Mouse (Mus musculus): ENCODE measurements around the gene Tspan7.

Gene Tspan7

DNA sequence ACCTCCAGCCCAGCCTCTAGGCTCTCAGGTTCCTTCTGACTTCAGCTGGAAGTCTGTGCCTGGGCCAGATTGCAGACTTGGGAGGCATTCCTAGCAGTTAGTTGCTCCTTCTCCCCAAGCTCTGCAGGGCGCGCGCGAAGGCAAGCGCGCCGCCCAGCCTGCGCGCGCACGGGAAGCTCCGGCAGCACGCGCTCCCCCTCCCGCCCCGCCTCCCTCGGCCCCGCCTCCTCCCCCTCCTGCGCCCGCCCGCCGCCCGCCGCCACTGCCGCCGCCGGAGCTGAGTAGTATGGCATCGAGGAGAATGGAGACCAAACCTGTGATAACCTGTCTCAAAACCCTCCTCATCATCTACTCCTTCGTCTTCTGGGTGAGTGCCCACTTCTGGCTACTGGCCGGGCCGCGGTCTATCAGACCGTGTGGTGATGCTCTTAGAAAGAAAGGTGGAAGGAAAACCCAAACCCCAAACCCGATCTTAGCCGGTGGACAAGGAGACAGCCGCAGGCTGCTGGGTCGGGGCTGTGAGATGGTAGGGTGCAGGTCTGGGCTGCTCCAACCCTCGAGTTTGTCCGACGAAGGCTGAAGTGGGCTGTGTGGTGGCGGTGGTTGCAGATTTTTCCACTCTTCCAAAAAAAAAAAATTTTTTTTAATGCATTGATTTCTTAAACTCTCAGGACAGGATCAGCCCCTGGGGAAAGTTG, at the start of gene Tspan7:
Gene Tspan7 (plus strand): TSS at position 287 of the 698 bp plus-strand sequence.
- DNase-seq: peak; percentile 75

DNA sequence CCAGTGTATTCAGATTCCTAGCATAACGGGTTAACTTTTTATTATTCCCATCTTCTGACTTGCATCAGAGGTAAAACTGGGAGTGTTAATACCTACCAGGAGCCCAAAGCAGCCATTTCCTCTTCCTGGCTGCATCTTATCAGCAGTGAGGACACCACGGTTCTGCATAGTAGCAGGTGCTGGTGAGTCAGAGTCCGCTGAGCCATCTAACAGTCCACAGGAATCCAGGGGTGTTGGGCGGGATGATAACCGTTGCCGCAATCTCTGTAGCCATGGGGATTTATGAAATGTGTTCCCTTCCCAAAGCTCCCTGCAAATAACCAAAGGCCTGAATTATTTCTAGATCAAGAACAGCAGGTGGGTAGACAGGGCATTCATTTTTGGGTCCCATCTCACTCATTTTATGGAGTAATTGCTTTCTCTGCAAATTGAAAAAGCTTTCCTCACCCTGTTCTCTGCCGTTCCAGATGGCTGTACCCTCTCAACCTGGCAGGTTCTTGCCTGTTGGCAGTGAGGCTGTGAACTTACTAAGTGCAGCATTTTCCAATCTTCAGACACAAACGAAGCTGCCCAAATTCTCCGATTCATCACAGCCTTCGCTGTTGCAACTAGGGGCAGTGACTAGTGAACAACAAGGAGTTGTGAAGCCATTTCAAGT, 35.5 kb upstream of the Tspan7 start:
- DNase-seq: peak; percentile 86

DNA sequence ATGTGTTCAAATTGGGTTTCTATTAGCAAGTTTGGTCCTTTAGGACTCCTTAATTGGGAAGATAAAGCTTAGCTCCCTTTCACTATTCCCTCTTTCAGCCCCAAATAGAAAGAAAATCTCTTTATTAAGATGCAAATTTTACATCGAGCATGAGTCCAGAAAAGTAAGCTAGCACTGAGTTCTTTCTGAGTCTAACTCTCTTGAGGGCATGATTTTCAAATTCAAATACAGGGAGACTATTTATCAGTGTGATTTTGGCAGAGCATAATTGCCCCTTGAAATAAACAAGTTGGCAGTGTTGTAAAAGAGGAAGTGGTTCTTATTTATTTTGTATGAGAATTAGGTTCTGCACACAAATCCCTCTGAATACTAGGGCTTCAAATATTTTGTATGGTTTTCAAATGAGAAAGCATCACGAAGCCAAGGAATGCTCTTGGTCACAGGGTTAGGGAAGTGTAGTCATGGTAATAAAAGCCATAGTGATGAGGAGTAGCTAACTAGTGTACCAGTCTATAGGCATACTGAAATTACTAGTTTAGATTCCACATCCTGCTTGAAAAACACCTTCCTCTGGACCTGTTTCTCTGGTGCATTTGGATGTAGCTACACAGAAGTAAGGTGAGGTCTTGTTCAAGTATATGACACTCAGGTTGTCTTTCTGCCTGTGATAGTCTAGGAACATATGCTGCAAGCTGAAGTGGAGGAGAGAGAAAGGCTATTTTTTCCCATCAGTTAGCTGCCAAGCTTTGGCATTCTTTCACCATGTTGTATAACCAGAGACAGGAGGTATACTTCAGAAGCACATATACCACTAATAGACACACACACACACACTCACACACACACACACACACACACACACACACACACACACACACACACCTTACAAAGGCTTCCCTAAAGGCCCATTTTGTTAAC, 34.6 kb upstream of the Tspan7 start:
- DNase-seq: peak; percentile 81

DNA sequence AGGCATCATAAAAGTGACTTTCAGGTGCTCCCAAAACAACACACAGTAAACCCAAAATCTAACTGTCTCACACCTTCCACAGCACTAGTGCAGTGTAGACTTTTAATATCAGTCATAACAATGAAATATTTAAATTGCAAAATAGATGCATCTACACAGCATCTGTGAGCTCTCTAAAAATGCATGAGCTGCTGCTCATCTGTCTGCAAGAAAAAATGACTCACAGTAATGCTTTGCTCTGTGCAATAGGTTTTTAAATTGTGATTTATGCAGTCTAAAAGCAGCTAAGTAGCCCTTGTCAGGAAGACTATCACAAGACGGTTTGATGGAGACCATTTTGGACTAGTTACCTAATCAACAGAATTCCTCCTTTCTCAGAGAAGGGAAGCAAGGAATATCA, 31.2 kb upstream of the Tspan7 start:
- no peak for DNase-seq

DNA sequence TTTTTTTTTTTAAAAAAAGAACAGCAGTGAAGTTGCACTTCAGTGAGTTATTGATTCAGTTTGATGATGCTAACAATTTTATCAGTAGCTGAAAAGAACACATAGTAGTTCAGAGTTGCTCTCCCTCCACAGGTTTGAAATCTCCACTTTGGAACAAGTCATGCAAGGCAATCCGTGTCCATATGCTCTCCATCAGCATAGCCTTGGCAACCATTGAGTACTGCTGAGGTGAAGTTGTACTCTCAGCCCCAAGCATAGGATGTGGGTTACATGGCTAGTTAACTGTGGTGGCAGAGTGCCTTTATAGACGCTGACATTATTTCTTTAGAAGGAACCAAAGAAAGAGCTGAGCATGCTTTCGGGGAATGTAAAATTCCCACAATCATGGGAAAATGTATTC, 27.7 kb upstream of the Tspan7 start:
- peak; percentile 27 for DNase-seq

DNA sequence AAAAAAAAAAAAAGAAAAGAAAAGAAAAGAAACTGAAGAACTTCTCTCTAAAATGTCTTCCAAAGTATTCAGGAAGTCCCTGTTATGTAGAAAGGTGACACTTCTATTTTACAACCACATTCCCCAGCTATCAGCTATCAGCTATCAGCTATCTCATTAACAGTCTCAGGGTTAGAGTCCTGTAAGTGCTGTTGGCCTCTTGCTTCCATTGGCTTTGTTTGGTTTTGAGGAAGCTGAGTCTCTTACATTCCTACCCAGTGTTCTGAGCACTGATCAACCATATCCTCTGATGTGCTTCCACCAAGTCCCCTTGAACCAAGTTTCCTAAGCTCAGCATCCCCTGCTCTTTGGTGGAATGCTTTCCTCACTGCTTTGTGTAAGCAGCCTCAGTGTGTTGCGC, 7.9 kb upstream of the Tspan7 start:
- no peak for DNase-seq

DNA sequence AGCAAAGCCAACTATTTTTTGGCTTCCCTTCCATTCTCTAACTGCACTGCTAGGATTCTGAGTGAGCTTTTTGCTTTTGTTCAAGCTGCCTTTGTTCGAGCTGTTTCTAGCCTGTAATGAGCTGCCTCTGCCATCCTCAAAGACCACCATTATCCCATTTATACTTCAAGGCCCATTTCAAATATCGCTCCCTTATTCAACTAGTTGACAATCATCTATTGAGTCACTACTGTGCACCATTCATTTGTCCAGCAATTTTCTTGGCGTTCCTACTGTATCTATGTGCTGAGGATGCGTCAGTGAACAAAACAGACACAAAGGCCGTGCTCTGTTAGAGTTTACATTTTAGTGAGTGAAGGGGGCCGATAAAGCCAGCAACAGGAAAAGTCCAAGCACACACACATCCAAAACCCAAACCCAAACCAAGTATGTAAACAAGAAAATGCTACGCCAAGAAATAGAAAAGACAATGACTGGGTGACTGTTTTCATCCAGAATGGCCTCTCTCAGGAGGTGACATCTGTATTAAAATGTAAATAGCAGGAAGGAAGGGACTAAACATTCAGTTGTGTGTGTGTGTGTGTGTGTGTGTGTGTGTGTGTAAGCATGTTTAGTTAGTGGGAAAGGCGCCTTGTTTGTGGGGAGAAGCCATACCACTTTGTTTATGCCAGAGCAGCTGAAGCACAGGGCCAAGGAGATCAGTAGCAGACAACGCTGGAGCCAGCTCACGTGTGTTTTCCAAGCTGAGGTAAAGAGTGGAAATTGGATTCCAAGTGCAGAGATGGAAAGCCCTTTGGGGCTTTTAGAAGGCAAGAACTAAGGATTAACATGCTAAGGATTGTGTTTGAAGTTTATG, 5.7 kb upstream of the Tspan7 start:
- DNase-seq: no peak

DNA sequence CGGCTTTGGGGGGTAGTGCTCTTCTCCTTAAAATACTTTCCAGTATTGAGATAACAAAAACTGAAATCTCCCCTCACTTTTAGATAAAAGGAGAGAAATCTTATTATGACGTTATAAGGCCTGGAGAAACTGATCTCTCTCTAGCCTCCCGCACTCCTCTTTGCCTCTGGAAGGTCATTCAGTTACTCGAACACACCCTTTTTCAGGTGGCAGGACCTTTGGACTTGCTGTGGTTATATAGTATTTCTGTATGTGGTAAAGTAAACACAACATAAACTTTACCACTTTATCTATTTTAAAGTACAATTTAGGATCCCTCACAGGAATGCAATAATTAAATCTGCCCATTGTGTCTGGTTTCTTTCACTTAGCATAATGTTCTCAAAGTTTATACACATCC, 5.0 kb upstream of the Tspan7 start:
- DNase-seq: no peak

DNA sequence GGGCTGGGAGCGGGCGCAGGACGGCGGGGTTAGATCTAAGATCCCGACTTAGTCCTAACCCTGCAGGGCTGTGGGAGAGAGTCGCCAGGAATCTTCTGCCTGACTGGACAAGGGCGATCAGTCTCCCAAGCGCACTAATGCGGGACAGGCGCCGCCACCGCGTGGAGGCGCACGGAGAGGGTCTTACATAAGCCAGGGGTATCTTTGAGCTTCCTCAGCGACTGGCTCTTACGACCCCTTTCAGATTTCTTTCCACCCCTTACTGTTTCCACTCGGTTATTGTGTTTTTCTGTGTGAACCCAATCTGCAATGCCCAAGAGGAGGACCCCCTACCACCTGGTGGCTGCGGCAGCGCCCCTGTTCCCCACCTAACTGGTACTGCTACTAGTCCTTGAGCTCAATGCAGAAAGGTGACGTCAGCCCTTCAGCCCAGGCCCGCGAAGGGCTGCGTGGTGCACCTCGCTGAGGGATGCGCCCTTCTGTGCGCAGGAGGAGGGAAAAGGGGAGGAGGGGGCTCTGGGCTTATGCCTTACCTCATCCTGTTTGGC, 780 bp downstream of the Tspan7 start:
- peak; percentile 80 for DNase-seq

DNA sequence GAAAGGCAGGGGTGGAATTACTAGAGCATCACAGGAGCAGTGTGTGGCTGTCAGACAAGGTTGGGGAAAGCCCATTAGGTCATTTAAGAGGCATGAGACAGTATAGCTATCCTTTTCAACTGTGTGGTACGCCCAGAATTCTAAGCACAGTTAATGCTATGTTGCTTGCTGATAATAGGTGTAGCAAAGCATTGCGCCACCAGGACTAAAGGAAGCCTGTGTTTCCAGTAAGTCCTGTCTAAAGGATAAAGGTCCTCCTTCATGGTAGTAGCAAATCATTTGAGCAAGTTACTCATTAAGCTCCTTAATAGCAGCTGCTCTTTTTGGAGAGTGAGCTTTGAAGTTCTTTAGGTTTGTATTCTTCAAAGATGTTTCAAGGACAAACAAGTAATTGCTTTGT, 13.6 kb downstream of the Tspan7 start:
- no peak for DNase-seq

DNA sequence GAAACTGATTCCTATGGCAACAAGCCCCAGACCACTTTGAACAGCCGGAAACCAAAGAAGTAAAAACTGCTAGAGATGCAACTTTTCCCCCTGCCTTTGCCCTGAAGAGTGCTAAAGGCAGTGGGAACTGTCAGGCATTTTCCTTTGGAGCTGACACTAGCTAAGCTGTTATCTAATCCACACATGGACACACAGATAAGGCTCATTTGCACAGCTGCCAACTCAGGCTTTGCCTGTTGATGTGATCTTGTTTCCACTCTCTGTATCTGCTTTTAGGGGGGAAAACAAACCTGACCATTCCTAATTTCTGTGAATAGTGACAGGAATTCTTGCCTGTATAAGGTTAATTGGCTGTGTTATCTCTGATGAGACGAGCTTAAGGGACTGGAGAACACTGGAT, 17.7 kb downstream of the Tspan7 start:
- DNase-seq: no peak

DNA sequence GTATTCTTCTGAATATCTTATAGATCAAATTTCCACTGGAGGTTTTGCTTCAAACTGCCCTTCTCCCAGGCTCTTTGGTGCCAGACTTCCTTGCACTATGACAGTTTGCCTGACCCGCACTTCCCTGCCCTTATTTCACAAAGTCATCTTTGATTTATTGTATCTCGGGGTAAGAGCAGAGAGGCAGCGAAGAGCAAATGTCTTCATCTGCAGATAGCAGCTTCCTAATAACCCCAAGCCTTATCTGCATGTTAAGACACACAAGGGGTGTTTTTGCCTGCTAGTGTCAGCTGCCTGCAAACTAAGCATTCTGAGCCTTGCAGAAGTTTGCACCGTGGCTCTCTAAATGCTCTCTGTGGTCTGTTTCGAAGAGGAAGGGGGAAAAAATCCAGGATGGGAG, 29.5 kb downstream of the Tspan7 start:
- DNase-seq: no peak

DNA sequence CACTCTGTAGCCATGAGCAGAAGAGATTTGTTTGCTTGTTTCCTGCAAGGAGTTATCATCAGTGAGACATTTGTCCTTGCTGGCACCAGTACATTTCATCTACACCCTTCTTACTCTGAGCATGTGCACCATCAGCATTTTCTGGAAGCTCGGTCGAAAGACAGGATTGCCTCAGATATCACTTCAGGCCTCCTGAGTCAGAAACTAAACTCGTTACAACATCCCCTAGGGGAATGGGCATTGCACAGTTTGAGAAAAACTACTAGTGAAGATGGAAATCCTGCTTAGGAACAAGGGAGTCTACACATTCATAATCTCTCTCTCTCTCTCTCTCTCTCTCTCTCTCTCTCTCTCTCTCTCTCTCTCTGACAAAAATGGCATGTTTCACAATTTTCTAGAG, 30.0 kb downstream of the Tspan7 start:
- no peak for DNase-seq

DNA sequence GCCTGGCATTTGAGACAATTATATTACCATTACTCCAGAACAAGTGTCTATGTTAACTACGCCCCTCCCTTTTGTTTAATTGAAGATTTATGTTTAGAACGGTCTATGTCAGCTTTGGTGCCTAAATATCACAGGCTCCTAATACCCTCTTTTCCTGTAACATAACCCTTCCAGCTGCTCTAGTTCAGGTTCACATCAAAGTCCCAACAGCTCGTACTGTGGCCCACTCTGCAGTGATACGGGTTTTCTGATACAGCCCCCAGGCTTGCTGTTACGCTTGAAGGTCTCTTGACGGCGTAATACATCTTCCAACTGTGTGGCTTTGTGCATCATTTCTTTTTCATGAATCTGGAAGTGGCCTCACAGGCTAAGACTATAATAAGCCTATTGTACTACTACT, 31.5 kb downstream of the Tspan7 start:
- DNase-seq: no peak

DNA sequence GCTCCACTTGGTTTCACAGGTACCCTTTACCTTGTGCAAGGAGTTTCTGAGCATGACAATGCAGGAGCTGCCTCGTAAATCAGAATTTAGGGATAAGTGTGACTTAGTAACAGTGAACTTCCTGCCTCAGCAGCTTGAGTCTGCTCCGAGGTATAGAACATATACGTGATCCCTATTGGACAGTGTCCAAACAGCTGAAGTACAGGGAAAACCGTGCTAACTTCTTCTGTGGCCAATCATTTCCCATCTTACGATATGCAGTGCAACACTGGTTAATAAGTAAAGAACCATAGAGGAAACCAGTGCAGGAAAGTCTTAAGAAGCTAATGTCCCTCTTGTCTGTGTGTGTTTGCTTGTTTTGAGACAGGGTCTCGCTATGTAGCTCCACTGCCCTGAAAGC, 32.0 kb downstream of the Tspan7 start:
- no peak for DNase-seq

DNA sequence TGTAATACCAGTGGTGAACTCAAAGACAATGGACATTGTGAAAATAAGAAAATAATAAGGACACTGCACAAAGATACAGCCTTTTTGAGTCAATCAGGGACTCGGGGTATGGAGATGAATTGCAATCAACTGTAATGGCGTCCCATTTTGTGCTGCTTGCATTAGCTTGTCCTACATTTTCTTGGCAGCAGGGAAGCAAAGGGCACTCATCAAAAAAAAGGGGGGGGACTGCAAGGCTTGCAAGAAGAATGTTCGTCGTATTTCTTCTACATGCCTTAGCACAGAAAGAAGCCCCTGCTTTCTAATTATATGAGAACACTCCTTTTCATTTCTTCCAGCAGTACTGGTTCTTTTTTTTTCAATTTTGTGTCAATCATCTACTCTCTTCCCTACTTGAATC, 32.8 kb downstream of the Tspan7 start:
- DNase-seq: no peak

DNA sequence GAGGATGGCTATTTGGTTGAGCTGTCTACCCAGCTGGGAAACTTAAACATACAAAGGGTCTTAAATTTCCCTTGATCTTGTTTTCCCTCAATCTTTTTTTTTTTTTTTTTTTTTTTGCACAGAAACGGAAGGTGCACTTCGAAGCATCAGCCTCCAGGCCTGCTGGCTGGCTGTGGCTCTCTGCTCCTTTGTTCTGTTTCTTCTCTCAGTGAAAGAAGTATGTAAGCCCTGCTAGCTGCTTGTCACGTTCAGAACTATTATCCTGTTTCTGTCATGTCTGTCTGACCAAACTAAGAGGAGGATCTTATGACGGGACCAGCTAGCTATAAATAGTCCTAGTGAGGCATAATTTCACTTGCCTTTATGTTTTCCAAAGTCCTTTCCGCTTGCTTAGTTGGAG, 33.6 kb downstream of the Tspan7 start:
- no peak for DNase-seq

DNA sequence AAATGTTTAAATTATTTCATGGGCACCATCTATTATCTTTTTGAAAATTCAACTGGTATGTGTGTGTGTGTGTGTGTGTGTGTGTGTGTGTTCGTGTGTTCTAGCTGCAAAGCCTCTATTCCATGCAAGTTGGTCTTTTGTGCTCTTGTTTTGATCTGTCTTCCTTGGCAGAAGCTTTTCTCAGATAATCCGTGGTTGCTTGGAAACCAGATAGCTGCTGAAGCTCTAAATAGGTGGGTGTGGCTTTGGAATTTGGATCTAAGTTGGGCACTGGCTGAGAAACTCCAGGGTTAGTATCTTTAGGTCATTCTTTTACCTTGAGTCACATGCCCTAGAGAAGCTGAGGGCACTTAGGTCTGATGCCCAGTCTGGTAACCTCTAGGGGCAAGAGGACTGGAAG, 50.5 kb downstream of the Tspan7 start:
- DNase-seq: no peak

DNA sequence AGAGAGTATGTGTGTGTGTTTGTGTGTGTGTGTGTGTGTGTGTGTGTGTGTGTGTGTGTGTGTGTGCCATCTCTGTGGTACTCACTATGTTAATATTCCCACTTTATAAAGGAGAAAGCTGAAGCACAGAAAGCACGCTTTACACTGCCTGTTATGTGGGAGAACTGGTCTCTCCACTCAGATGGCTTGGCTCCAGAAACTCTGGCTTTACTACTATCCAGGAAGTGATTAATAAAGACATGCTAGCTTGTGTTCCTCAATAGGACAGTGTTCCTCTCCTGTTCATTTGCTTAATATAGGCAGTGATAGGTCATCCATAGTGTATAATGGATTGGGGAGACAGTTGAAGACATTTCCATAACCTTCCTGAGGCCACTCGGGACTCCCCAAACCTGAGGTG, 54.1 kb downstream of the Tspan7 start:
- no peak for DNase-seq

DNA sequence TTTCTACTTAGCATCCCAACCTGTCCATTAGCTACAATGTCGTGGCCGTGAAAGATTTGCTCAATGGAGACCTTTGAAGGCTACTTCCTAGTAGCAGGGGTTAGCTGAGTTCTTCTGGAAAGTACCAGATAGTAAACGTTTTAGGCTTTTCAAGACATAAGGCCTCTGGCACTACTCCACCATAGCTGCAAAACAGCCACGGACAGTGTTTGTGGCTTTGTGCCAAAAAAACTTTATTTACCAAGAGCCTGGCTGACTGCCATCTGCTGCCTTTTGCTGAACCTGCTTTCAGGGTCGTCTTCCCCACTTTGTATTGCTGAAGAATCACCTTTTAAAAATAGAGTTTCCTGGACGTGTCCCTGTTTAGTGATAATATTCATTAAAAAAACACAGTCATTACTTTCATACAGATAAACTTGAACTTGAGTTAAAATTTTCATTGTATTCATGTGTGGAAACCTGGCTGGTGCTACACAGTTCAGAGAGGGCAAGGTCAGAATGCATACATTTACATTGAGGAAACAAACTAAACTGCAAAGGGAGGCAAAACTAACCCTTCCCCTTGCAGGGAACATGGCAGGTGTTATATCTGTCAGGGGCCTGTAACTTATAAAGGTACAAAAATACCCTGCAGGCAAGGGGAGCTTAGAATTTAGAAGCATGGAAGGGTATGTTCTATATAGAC, 54.7 kb downstream of the Tspan7 start:
- DNase-seq: no peak

DNA sequence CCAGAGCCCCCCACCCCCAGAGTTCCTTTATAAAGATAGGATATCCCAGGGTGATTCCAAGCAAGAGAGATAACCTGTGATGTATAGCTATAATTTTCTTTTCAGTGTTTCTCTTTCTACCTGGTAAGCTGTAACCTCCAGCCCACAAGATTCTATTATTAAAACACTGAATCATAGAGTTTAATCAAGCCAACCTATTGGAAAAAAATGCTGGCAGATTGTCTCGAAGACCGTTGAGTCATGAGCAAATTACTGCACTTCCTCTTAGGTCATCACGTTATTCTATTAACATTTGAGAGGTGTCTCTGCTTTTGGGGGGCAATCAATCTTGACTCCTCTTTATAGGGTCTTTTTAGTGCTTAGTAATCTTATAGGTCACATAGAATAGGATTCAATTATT, 61.9 kb downstream of the Tspan7 start:
- no peak for DNase-seq

DNA sequence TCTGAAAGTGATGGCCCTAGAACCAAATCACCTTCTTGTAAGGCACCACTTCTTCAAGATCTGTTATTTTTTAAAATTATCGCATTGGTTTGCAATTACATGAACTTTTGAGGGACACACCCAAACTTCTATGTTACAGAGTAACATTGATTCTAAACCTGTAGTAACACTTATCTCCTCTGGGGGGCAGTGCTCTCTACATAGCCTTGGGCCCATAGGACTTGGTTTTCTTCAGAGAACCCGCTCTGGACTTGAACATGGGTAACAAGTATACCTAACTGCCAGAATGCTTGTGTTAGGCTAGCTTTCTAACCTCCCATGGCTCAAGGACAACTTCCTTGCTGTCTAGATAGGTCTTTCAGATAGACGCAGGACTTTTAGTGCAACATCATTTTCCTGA, 64.8 kb downstream of the Tspan7 start:
- DNase-seq: no peak

Measured in cerebellum, adult 9-11 months (tissue).